Mouse (Mus musculus): Measurements from ENCODE around the gene Ezr.

- TF ChIP-seq POLR2A (IDR thresholded peaks at IDR 0.05; ENCODE audit: low read depth, low read length) (no peak), CTCF (IDR thresholded peaks at IDR 0.05; ENCODE audit: extremely low read depth, insufficient read depth, insufficient read length, insufficient replicate concordance) (no peak)
Measured at GRCm38 (mm10) chr17:6809331-6809730, 26.7 kb upstream of the Ezr start.
